Mouse (Mus musculus): Measurements from ENCODE around the gene Gm13275. TPM values are rescaled to one million over a fixed set of nuclear protein-coding genes. Genes with fewer than 3 reads are reported as not detected.
"Not testable (repeated sequence)": the region's sequence is repeated elsewhere in the genome, so short reads cannot be mapped to it uniquely, and the experiment has no call there.

Gm13275 gene
- total RNA-seq, 2 experiments from 2014 or later = not detected

- ATAC-seq (replicated peaks; ENCODE audit: low FRiP score, low TSS enrichment, poor library complexity, severe bottlenecking) = not testable (repeated sequence)
Observed at GRCm38 (mm10) chr4:88788402-88788801, 5.9 kb upstream of the Gm13275 start, which contains the start of gene Gm13277. TSS of gene Gm13277 (plus strand) at chr4:88788632.

GRCm38 (mm10) chr4:88791250-88791649 lies 3.0 kb upstream of the Gm13275 start, which contains the start of gene Gm13278:
TSS of gene Gm13278 (plus strand) at chr4:88791550.
- not testable (repeated sequence) for ATAC-seq (replicated peaks; ENCODE audit: low FRiP score, low TSS enrichment, poor library complexity, severe bottlenecking)

- ATAC-seq (replicated peaks; ENCODE audit: low FRiP score, low TSS enrichment, poor library complexity, severe bottlenecking) = not testable (repeated sequence)
Observed at GRCm38 (mm10) chr4:88797097-88797496, 2.8 kb downstream of the Gm13275 start, which contains the start of gene Gm13279. TSS of gene Gm13279 (plus strand) at chr4:88797397.

GRCm38 (mm10) chr4:88799365-88799764 lies 5.1 kb downstream of the Gm13275 start, which contains the start of gene Gm13285:
TSS of gene Gm13285 (plus strand) at chr4:88799665.
- ATAC-seq (replicated peaks; ENCODE audit: low FRiP score, low TSS enrichment, poor library complexity, severe bottlenecking) = not testable (repeated sequence)

- not testable (repeated sequence) for ATAC-seq (replicated peaks; ENCODE audit: low FRiP score, low TSS enrichment, poor library complexity, severe bottlenecking)
Observed at GRCm38 (mm10) chr4:88802954-88803353, 8.7 kb downstream of the Gm13275 start, which contains the start of gene Gm13287. TSS of gene Gm13287 (plus strand) at chr4:88803254.

GRCm38 (mm10) chr4:88805231-88805630 lies 10.9 kb downstream of the Gm13275 start, which contains the start of gene Gm13288:
TSS of gene Gm13288 (plus strand) at chr4:88805531.
- not testable (repeated sequence) for ATAC-seq (replicated peaks; ENCODE audit: low FRiP score, low TSS enrichment, poor library complexity, severe bottlenecking)

GRCm38 (mm10) chr4:88805761-88806160 lies 11.5 kb downstream of the Gm13275 start:
- not testable (repeated sequence) for ATAC-seq (replicated peaks; ENCODE audit: low FRiP score, low TSS enrichment, poor library complexity, severe bottlenecking)

- ATAC-seq (replicated peaks; ENCODE audit: low FRiP score, low TSS enrichment, poor library complexity, severe bottlenecking) = no peak
Observed at GRCm38 (mm10) chr4:88815928-88816327, 21.6 kb downstream of the Gm13275 start, which contains the start of gene Ifna7. TSS of gene Ifna7 (plus strand) at chr4:88816228.

- no peak for ATAC-seq (replicated peaks; ENCODE audit: low FRiP score, low TSS enrichment, poor library complexity, severe bottlenecking)
Observed at GRCm38 (mm10) chr4:88819659-88820058, 25.4 kb downstream of the Gm13275 start, which contains the start of gene Ifna11. TSS of gene Ifna11 (plus strand) at chr4:88819959.

GRCm38 (mm10) chr4:88822995-88823394 lies 28.7 kb downstream of the Gm13275 start:
- ATAC-seq (replicated peaks; ENCODE audit: low FRiP score, low TSS enrichment, poor library complexity, severe bottlenecking) = peak; percentile 79; the same call in 1 of the 2 replicates

GRCm38 (mm10) chr4:88827116-88827515 lies 32.8 kb downstream of the Gm13275 start, which contains the start of gene Ifna6:
TSS of gene Ifna6 (plus strand) at chr4:88827416.
- ATAC-seq (replicated peaks; ENCODE audit: low FRiP score, low TSS enrichment, poor library complexity, severe bottlenecking) = not testable (repeated sequence)

GRCm38 (mm10) chr4:88830523-88830922 lies 36.2 kb downstream of the Gm13275 start:
- ATAC-seq (replicated peaks; ENCODE audit: low FRiP score, low TSS enrichment, poor library complexity, severe bottlenecking) = no peak

GRCm38 (mm10) chr4:88835225-88835624 lies 40.9 kb downstream of the Gm13275 start, which contains the start of gene Ifna5:
TSS of gene Ifna5 (plus strand) at chr4:88835525.
- ATAC-seq (replicated peaks; ENCODE audit: low FRiP score, low TSS enrichment, poor library complexity, severe bottlenecking) = not testable (repeated sequence)

GRCm38 (mm10) chr4:88838828-88839227 lies 44.5 kb downstream of the Gm13275 start:
- ATAC-seq (replicated peaks; ENCODE audit: low FRiP score, low TSS enrichment, poor library complexity, severe bottlenecking) = no peak

GRCm38 (mm10) chr4:88840058-88840457 lies 45.8 kb downstream of the Gm13275 start:
- no peak for ATAC-seq (replicated peaks; ENCODE audit: low FRiP score, low TSS enrichment, poor library complexity, severe bottlenecking)

- ATAC-seq (replicated peaks; ENCODE audit: low FRiP score, low TSS enrichment, poor library complexity, severe bottlenecking) = no peak
Observed at GRCm38 (mm10) chr4:88841438-88841911, 47.2 kb downstream of the Gm13275 start, which contains the start of gene Ifna4. TSS of gene Ifna4 (plus strand) at chr4:88841861.

Other genes starting within 250 kb of the Gm13275 start
Only the 30 nearest of the 31 such genes appear.
- not detected in 2 replicates for gene Ifna14, start 222.7 kb upstream of the Gm13275 start, total RNA-seq (2014; fragmentation: Nextera tagmentation)
- not detected in 2 replicates for gene Ifna14, start 222.7 kb upstream of the Gm13275 start, total RNA-seq (2017)
- not detected in 2 replicates for gene Ifna9, start 202.1 kb upstream of the Gm13275 start, total RNA-seq (2014; fragmentation: Nextera tagmentation)
- gene Ifna9, start 202.1 kb upstream of the Gm13275 start, total RNA-seq (2017) = not detected in 2 replicates
- not detected in 2 replicates for gene Ifna12, start 191.1 kb upstream of the Gm13275 start, total RNA-seq (2014; fragmentation: Nextera tagmentation)
- not detected in 2 replicates for gene Ifna12, start 191.1 kb upstream of the Gm13275 start, total RNA-seq (2017)
- gene C87499, start 160.1 kb upstream of the Gm13275 start, total RNA-seq (2014; fragmentation: Nextera tagmentation) = not detected in 2 replicates
- gene C87499, start 160.1 kb upstream of the Gm13275 start, total RNA-seq (2017) = not detected in 2 replicates
- gene Ifna13, start 150.0 kb upstream of the Gm13275 start, total RNA-seq (2014; fragmentation: Nextera tagmentation) = not detected in 2 replicates
- not detected in 2 replicates for gene Ifna13, start 150.0 kb upstream of the Gm13275 start, total RNA-seq (2017)
- gene Ifna16, start 117.6 kb upstream of the Gm13275 start, total RNA-seq (2014; fragmentation: Nextera tagmentation) = not detected in 2 replicates
- not detected in 2 replicates for gene Ifna16, start 117.6 kb upstream of the Gm13275 start, total RNA-seq (2017)
- gene Ifna2, start 110.6 kb upstream of the Gm13275 start, total RNA-seq (2014; fragmentation: Nextera tagmentation) = not detected in 2 replicates
- gene Ifna2, start 110.6 kb upstream of the Gm13275 start, total RNA-seq (2017) = not detected in 2 replicates
- not detected in 2 replicates for gene Ifnab, start 103.1 kb upstream of the Gm13275 start, total RNA-seq (2014; fragmentation: Nextera tagmentation)
- not detected in 2 replicates for gene Ifnab, start 103.1 kb upstream of the Gm13275 start, total RNA-seq (2017)
- gene Gm26566, start 72.7 kb upstream of the Gm13275 start, total RNA-seq (2014; fragmentation: Nextera tagmentation) = not detected in 2 replicates
- 1.1 and 1.5 TPM in 2 replicates for gene Gm26566, start 72.7 kb upstream of the Gm13275 start, total RNA-seq (2017)
- gene Klhl9, start 72.0 kb upstream of the Gm13275 start, total RNA-seq (2014; fragmentation: Nextera tagmentation) = 37.1 and 50.0 TPM in 2 replicates
- gene Klhl9, start 72.0 kb upstream of the Gm13275 start, total RNA-seq (2017) = 67.3 and 88.5 TPM in 2 replicates
- gene Gm13271, start 39.6 kb upstream of the Gm13275 start, total RNA-seq (2014; fragmentation: Nextera tagmentation) = not detected in 2 replicates
- gene Gm13271, start 39.6 kb upstream of the Gm13275 start, total RNA-seq (2017) = not detected in 2 replicates
- gene Gm13283, start 34.4 kb upstream of the Gm13275 start, total RNA-seq (2014; fragmentation: Nextera tagmentation) = not detected in 2 replicates
- gene Gm13283, start 34.4 kb upstream of the Gm13275 start, total RNA-seq (2017) = not detected in 2 replicates
- not detected in 2 replicates for gene Gm13290, start 20.7 kb upstream of the Gm13275 start, total RNA-seq (2014; fragmentation: Nextera tagmentation)
- gene Gm13290, start 20.7 kb upstream of the Gm13275 start, total RNA-seq (2017) = not detected in 2 replicates
- gene Gm13289, start 17.6 kb upstream of the Gm13275 start, total RNA-seq (2014; fragmentation: Nextera tagmentation) = not detected in 2 replicates
- not detected in 2 replicates for gene Gm13289, start 17.6 kb upstream of the Gm13275 start, total RNA-seq (2017)
- not detected in 2 replicates for gene Gm13272, start 14.6 kb upstream of the Gm13275 start, total RNA-seq (2014; fragmentation: Nextera tagmentation)
- gene Gm13272, start 14.6 kb upstream of the Gm13275 start, total RNA-seq (2017) = not detected in 2 replicates
- 0.57 TPM in 1 of 2 replicates, not detected in the other for gene Ifnz, start 12.4 kb upstream of the Gm13275 start, total RNA-seq (2014; fragmentation: Nextera tagmentation)
- 0.11 TPM in 1 of 2 replicates, not detected in the other for gene Ifnz, start 12.4 kb upstream of the Gm13275 start, total RNA-seq (2017)
- gene Gm13276, start 8.8 kb upstream of the Gm13275 start, total RNA-seq (2014; fragmentation: Nextera tagmentation) = not detected in 2 replicates
- gene Gm13276, start 8.8 kb upstream of the Gm13275 start, total RNA-seq (2017) = 1.6 TPM in 1 of 2 replicates, not detected in the other
- not detected in 2 replicates for gene Gm13277, start 5.9 kb upstream of the Gm13275 start, total RNA-seq (2014; fragmentation: Nextera tagmentation)
- not detected in 2 replicates for gene Gm13277, start 5.9 kb upstream of the Gm13275 start, total RNA-seq (2017)
- not detected in 2 replicates for gene Gm13278, start 2.9 kb upstream of the Gm13275 start, total RNA-seq (2014; fragmentation: Nextera tagmentation)
- not detected in 2 replicates for gene Gm13278, start 2.9 kb upstream of the Gm13275 start, total RNA-seq (2017)
- gene Gm13279, start 2.9 kb downstream of the Gm13275 start, total RNA-seq (2014; fragmentation: Nextera tagmentation) = not detected in 2 replicates
- gene Gm13279, start 2.9 kb downstream of the Gm13275 start, total RNA-seq (2017) = not detected in 2 replicates
- gene Gm13285, start 5.2 kb downstream of the Gm13275 start, total RNA-seq (2014; fragmentation: Nextera tagmentation) = not detected in 2 replicates
- gene Gm13285, start 5.2 kb downstream of the Gm13275 start, total RNA-seq (2017) = not detected in 2 replicates
- not detected in 2 replicates for gene Gm13287, start 8.8 kb downstream of the Gm13275 start, total RNA-seq (2014; fragmentation: Nextera tagmentation)
- not detected in 2 replicates for gene Gm13287, start 8.8 kb downstream of the Gm13275 start, total RNA-seq (2017)
- not detected in 2 replicates for gene Gm13288, start 11.0 kb downstream of the Gm13275 start, total RNA-seq (2014; fragmentation: Nextera tagmentation)
- 1.2 TPM in 1 of 2 replicates, not detected in the other for gene Gm13288, start 11.0 kb downstream of the Gm13275 start, total RNA-seq (2017)
- gene Ifna7, start 21.7 kb downstream of the Gm13275 start, total RNA-seq (2014; fragmentation: Nextera tagmentation) = not detected in 2 replicates
- gene Ifna7, start 21.7 kb downstream of the Gm13275 start, total RNA-seq (2017) = not detected in 2 replicates
- gene Ifna11, start 25.5 kb downstream of the Gm13275 start, total RNA-seq (2014; fragmentation: Nextera tagmentation) = not detected in 2 replicates
- gene Ifna11, start 25.5 kb downstream of the Gm13275 start, total RNA-seq (2017) = not detected in 2 replicates
- not detected in 2 replicates for gene Ifna6, start 32.9 kb downstream of the Gm13275 start, total RNA-seq (2014; fragmentation: Nextera tagmentation)
- not detected in 2 replicates for gene Ifna6, start 32.9 kb downstream of the Gm13275 start, total RNA-seq (2017)
- not detected in 2 replicates for gene Ifna5, start 41.0 kb downstream of the Gm13275 start, total RNA-seq (2014; fragmentation: Nextera tagmentation)
- gene Ifna5, start 41.0 kb downstream of the Gm13275 start, total RNA-seq (2017) = not detected in 2 replicates
- not detected in 2 replicates for gene Ifna4, start 47.4 kb downstream of the Gm13275 start, total RNA-seq (2014; fragmentation: Nextera tagmentation)
- gene Ifna4, start 47.4 kb downstream of the Gm13275 start, total RNA-seq (2017) = not detected in 2 replicates
- gene Ifna1, start 55.6 kb downstream of the Gm13275 start, total RNA-seq (2014; fragmentation: Nextera tagmentation) = not detected in 2 replicates
- gene Ifna1, start 55.6 kb downstream of the Gm13275 start, total RNA-seq (2017) = not detected in 2 replicates
- not detected in 2 replicates for gene Ifne, start 85.7 kb downstream of the Gm13275 start, total RNA-seq (2014; fragmentation: Nextera tagmentation)
- gene Ifne, start 85.7 kb downstream of the Gm13275 start, total RNA-seq (2017) = not detected in 2 replicates

All from megakaryocyte-erythroid progenitor cell, adult 5-6 weeks (primary cell).